Mouse (Mus musculus): ENCODE data around the gene Arhgap33. TPM values are rescaled to one million over a fixed set of nuclear protein-coding genes. Genes with fewer than 3 reads are reported as not detected.
A peak's percentile ranks its signal among the peaks of the same experiment; 100 is the strongest.

The Arhgap33 gene
- polyA plus RNA-seq, 1 experiment from 2014 or later: 2.8 TPM

DNA sequence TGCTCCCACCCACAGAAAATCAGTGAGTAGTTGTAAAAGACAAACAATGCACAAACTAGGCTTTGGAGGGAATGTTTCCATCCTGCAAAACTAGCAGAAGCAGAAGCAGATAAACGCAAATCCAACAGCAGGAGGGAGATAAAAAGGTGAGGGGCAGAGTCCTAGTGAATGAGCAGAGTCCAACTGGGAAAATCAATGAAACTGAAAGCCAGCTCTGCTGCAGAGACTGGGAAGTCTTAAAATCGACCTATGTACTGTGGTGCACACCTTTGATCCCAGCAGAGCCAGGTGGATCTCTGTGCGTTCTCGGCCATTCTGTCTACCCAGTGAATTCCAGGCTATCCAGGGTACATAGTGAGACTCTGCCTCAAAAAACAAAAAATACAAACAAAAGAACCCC lies 59.9 kb downstream of the Arhgap33 start:
- Histone ChIP-seq H3K36me3 (ENCODE audit: control insufficient read depth, insufficient read depth) (no peaks in the 10 kb centered on the region), H3K9ac (ENCODE audit: low read depth, low read length) (no peak overlapping the region), H3K27ac (ENCODE audit: low read depth, low read length) (peak overlapping the region; percentile 6; the same call in 1 of the 2 replicates), H3K4me1 (replicated peaks; ENCODE audit: control insufficient read depth, insufficient read depth, low read length) (no peaks in the 10 kb centered on the region), H3K4me3 (ENCODE audit: low read depth, low read length) (no peak overlapping the region), H3K9me3 (ENCODE audit: control insufficient read depth) (no peaks in the 10 kb centered on the region), H3K27me3 (replicated peaks; ENCODE audit: control insufficient read depth, insufficient read depth, low read length) (no peaks in the 10 kb centered on the region), H3K4me2 (replicated peaks; ENCODE audit: low read depth) (no peak overlapping the region)
- peak; percentile 89 for ATAC-seq
- 42% methylated on average over 4 of the region's 4 CpGs for WGBS
- TF ChIP-seq CTCF (IDR thresholded peaks at IDR 0.05; ENCODE audit: low read depth): no peak

DNA sequence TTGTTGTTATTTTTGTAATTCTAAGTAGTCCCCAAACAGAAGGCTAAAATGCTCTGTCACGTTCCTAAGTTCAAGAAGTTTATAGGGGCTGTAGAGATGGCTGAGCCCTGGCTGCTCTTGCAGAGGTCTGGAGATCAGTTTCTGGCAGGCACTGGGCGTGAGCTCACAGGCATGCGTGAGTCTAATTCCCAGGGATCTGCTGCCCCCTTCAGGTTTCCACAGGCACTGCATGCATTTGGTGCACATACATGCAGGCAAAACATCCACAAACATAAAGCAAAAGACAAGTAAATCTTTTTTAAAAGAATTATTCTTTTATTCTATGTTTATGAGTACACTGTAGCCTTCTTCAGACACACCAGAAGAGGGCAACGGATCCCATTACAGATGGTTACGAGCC lies 62.4 kb downstream of the Arhgap33 start:
- ATAC-seq: no peak
- WGBS: 51% methylated on average over 5 of the region's 5 CpGs
- H3K9ac ChIP-seq (ENCODE audit: low read depth, low read length): no peak overlapping the region

More for the DNA sequence above, 62.4 kb downstream of the Arhgap33 start:
- Histone ChIP-seq H3K4me3 (ENCODE audit: low read depth, low read length) (no peak overlapping the region), H3K9me3 (ENCODE audit: control insufficient read depth) (no peaks in the 10 kb centered on the region), H3K4me2 (replicated peaks; ENCODE audit: low read depth) (no peak overlapping the region), H3K27ac (ENCODE audit: low read depth, low read length) (no peak overlapping the region), H3K36me3 (ENCODE audit: control insufficient read depth, insufficient read depth) (no peaks in the 10 kb centered on the region), H3K27me3 (replicated peaks; ENCODE audit: control insufficient read depth, insufficient read depth, low read length) (0 out of 2 replicates have a peak, but pooled peaks cover 6% of the 10 kb centered on the region), H3K4me1 (replicated peaks; ENCODE audit: control insufficient read depth, insufficient read depth, low read length) (no peaks in the 10 kb centered on the region)
- TF ChIP-seq CTCF (IDR thresholded peaks at IDR 0.05; ENCODE audit: low read depth): peak; percentile 77

Small RNA genes lying within 50 kb of the gene (microRNA-seq; reads per million reads assigned to microRNA genes)
- 1.6 reads per million for gene Gm38670

Other genes with a start within 250 kb of the Arhgap33 start
- gene Clip3, start 243.3 kb downstream of the Arhgap33 start, polyA plus RNA-seq (2015; fragmentation: Nextera tagmentation; extraction: Ambion mirVana): 8.6 and 9.7 TPM in 2 replicates
- gene Alkbh6, start 226.3 kb downstream of the Arhgap33 start, polyA plus RNA-seq (2015; fragmentation: Nextera tagmentation; extraction: Ambion mirVana): 58.2 and 63.5 TPM in 2 replicates
- gene Syne4, start 220.3 kb downstream of the Arhgap33 start, polyA plus RNA-seq (2015; fragmentation: Nextera tagmentation; extraction: Ambion mirVana): 12.5 and 16.3 TPM in 2 replicates
- gene E130208F15Rik, start 213.3 kb downstream of the Arhgap33 start, polyA plus RNA-seq (2015; fragmentation: Nextera tagmentation; extraction: Ambion mirVana): not detected in 2 replicates
- gene Sdhaf1, start 211.2 kb downstream of the Arhgap33 start, polyA plus RNA-seq (2015; fragmentation: Nextera tagmentation; extraction: Ambion mirVana): 18.3 and 18.8 TPM in 2 replicates
- gene Lrfn3, start 172.3 kb downstream of the Arhgap33 start, polyA plus RNA-seq (2015; fragmentation: Nextera tagmentation; extraction: Ambion mirVana): 1.1 and 1.8 TPM in 2 replicates
- 60.0 and 63.6 TPM in 2 replicates for gene Tyrobp, start 121.3 kb downstream of the Arhgap33 start, polyA plus RNA-seq (2015; fragmentation: Nextera tagmentation; extraction: Ambion mirVana)
- 4.0 and 5.9 TPM in 2 replicates for gene Hcst, start 115.2 kb downstream of the Arhgap33 start, polyA plus RNA-seq (2015; fragmentation: Nextera tagmentation; extraction: Ambion mirVana)
- 1.2 and 1.3 TPM in 2 replicates for gene Nfkbid, start 113.3 kb downstream of the Arhgap33 start, polyA plus RNA-seq (2015; fragmentation: Nextera tagmentation; extraction: Ambion mirVana)
- gene Aplp1, start 89.5 kb downstream of the Arhgap33 start, polyA plus RNA-seq (2015; fragmentation: Nextera tagmentation; extraction: Ambion mirVana): 28.2 and 30.1 TPM in 2 replicates
- 0.08 and 0.09 TPM in 2 replicates for gene Kirrel2, start 77.4 kb downstream of the Arhgap33 start, polyA plus RNA-seq (2015; fragmentation: Nextera tagmentation; extraction: Ambion mirVana)
- 0.10 TPM in 1 of 2 replicates, not detected in the other for gene Nphs1, start 76.7 kb downstream of the Arhgap33 start, polyA plus RNA-seq (2015; fragmentation: Nextera tagmentation; extraction: Ambion mirVana)
- gene Prodh2, start 41.4 kb downstream of the Arhgap33 start, polyA plus RNA-seq (2015; fragmentation: Nextera tagmentation; extraction: Ambion mirVana): 3.9 and 5.4 TPM in 2 replicates
- 50.6 and 55.7 TPM in 2 replicates for gene Hspb6, start 17.1 kb upstream of the Arhgap33 start, polyA plus RNA-seq (2015; fragmentation: Nextera tagmentation; extraction: Ambion mirVana)
- 1.9 and 2.0 TPM in 2 replicates for gene Proser3, start 17.2 kb upstream of the Arhgap33 start, polyA plus RNA-seq (2015; fragmentation: Nextera tagmentation; extraction: Ambion mirVana)
- gene Lin37, start 24.8 kb upstream of the Arhgap33 start, polyA plus RNA-seq (2015; fragmentation: Nextera tagmentation; extraction: Ambion mirVana): 31.4 and 33.9 TPM in 2 replicates
- gene U2af1l4, start 28.2 kb upstream of the Arhgap33 start, polyA plus RNA-seq (2015; fragmentation: Nextera tagmentation; extraction: Ambion mirVana): 65.9 and 68.6 TPM in 2 replicates
- 0.83 and 1.2 TPM in 2 replicates for gene Gm49396, start 28.3 kb upstream of the Arhgap33 start, polyA plus RNA-seq (2015; fragmentation: Nextera tagmentation; extraction: Ambion mirVana)
- 247 and 259 TPM in 2 replicates for gene Psenen, start 28.6 kb upstream of the Arhgap33 start, polyA plus RNA-seq (2015; fragmentation: Nextera tagmentation; extraction: Ambion mirVana)
- 0.73 and 1.2 TPM in 2 replicates for gene Igflr1, start 30.4 kb upstream of the Arhgap33 start, polyA plus RNA-seq (2015; fragmentation: Nextera tagmentation; extraction: Ambion mirVana)
- gene Kmt2b, start 53.7 kb upstream of the Arhgap33 start, polyA plus RNA-seq (2015; fragmentation: Nextera tagmentation; extraction: Ambion mirVana): 5.6 and 5.8 TPM in 2 replicates
- gene Zbtb32, start 63.8 kb upstream of the Arhgap33 start, polyA plus RNA-seq (2015; fragmentation: Nextera tagmentation; extraction: Ambion mirVana): 1.2 TPM in 2 replicates
- gene Upk1a, start 77.8 kb upstream of the Arhgap33 start, polyA plus RNA-seq (2015; fragmentation: Nextera tagmentation; extraction: Ambion mirVana): 1.0 and 1.6 TPM in 2 replicates
- gene Cox6b1, start 91.1 kb upstream of the Arhgap33 start, polyA plus RNA-seq (2015; fragmentation: Nextera tagmentation; extraction: Ambion mirVana): 1,664 and 1,738 TPM in 2 replicates
- not detected in 2 replicates for gene Etv2, start 100.8 kb upstream of the Arhgap33 start, polyA plus RNA-seq (2015; fragmentation: Nextera tagmentation; extraction: Ambion mirVana)
- 87.8 and 88.9 TPM in 2 replicates for gene Rbm42, start 115.3 kb upstream of the Arhgap33 start, polyA plus RNA-seq (2015; fragmentation: Nextera tagmentation; extraction: Ambion mirVana)
- 38.3 and 38.7 TPM in 2 replicates for gene Haus5, start 129.9 kb upstream of the Arhgap33 start, polyA plus RNA-seq (2015; fragmentation: Nextera tagmentation; extraction: Ambion mirVana)
- not detected in 2 replicates for gene Pmis2, start 136.5 kb upstream of the Arhgap33 start, polyA plus RNA-seq (2015; fragmentation: Nextera tagmentation; extraction: Ambion mirVana)
- 4.6 and 6.0 TPM in 2 replicates for gene 2200002J24Rik, start 163.9 kb upstream of the Arhgap33 start, polyA plus RNA-seq (2015; fragmentation: Nextera tagmentation; extraction: Ambion mirVana)
- gene Atp4a, start 177.1 kb upstream of the Arhgap33 start, polyA plus RNA-seq (2015; fragmentation: Nextera tagmentation; extraction: Ambion mirVana): 0.35 and 0.80 TPM in 2 replicates
- 158 and 161 TPM in 2 replicates for gene Tmem147, start 194.5 kb upstream of the Arhgap33 start, polyA plus RNA-seq (2015; fragmentation: Nextera tagmentation; extraction: Ambion mirVana)
- gene Gapdhs, start 208.6 kb upstream of the Arhgap33 start, polyA plus RNA-seq (2015; fragmentation: Nextera tagmentation; extraction: Ambion mirVana): not detected in 2 replicates
- 2.7 and 2.9 TPM in 2 replicates for gene Sbsn, start 216.4 kb upstream of the Arhgap33 start, polyA plus RNA-seq (2015; fragmentation: Nextera tagmentation; extraction: Ambion mirVana)
- gene Dmkn, start 228.7 kb upstream of the Arhgap33 start, polyA plus RNA-seq (2015; fragmentation: Nextera tagmentation; extraction: Ambion mirVana): 27.8 and 28.2 TPM in 2 replicates